Mouse (Mus musculus) c-Kit-negative CD71-positive TER-119-positive erythroid progenitor cells, embryonic 14.5 days (primary cell): Measurements from ENCODE around the gene Srprb.

Experiments used
- DNase-seq: peaks from one replicate; pipeline ENCODE4 v3.0.0-alpha.2; 2013; ENCODE audit warnings: low read depth, low spot score

The Srprb gene

DNA sequence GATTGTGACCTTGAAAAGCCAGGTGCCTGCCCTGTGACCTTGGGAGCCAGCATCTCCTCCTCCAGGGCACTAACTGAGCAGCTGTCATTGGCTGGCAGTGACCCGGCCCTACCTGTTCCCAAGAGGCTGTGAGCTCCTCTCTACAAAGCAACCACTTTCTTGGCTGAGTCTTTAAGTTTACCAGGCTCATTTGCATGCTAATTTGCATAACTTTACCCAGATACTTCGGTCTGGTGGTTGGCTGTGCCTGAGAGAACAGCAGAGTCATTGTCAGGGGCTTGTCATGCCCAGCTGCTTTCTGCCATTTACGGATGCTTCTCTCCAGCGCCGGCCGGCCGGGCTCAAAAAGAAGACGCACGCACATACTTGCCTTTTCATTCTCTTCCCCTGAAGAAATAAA lies 55.2 kb downstream of the Srprb start:
- DNase-seq = no peak

DNA sequence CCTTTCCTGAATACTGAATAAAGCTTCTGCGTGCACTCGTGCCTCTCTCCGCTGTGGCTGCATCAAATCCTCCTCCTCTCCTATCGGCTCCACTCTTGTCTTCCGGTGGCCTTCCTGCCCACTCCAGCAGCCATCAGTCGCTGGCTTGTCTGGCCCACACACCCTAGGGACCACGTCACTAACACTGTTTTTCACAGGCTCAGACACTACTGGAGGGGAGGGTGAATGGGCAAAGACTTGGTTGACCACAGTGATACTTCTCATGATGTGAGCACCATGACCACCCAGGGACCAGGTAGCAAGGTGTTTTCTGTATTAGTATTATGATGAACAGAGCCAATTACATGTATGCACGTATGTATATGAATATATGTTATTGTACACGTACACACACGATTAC lies 55.7 kb downstream of the Srprb start:
- no peak for DNase-seq

- no peak for DNase-seq
These were observed 56.6 kb downstream of the Srprb start for GRCm38 (mm10) chr9:103145351-103145750.

- no peak for DNase-seq
These were observed 58.1 kb downstream of the Srprb start for GRCm38 (mm10) chr9:103143881-103144280.

GRCm38 (mm10) chr9:103141266-103141665 lies 60.7 kb downstream of the Srprb start:
- DNase-seq = no peak

DNA sequence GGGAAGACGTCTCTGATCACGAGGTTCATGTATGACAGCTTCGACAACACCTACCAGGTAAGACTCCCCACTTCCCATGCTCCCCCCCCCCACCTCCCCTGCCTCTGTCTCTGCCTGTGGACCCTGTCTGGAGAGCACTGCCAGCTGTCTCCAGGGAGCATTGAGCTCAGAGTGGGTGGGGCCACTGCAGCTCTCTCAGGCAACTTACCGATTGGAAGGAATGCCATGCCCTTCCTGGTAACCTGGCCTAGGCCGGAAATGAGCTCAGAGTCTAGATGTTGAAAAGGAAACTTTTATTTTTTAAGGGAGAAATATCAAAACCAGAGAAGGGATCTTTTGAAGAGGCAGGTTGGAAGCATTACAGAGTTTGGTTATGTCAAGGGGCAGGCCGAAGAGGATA lies 61.6 kb downstream of the Srprb start:
- no peak for DNase-seq

GRCm38 (mm10) chr9:103139481-103139880 lies 62.5 kb downstream of the Srprb start:
- DNase-seq = no peak
